Mouse (Mus musculus): ENCODE data around the gene Icam5.

GRCm38 (mm10) chr9:21029291-21030054, 2.4 kb upstream of the Icam5 start, which contains the start of gene Icam4:
- TF ChIP-seq GATA2 (IDR thresholded peaks at IDR 0.05; ENCODE audit: borderline replicate concordance, low read depth, low read length): no peak
- peak; percentile 71 for TF ChIP-seq CTCF (IDR thresholded peaks at IDR 0.05; ENCODE audit: low read depth, low read length)

Data from G1E (cell line).